Mouse (Mus musculus): ENCODE results near the gene Acadsb.
"Not testable (repeated sequence)": the region's sequence is repeated elsewhere in the genome, so short reads cannot be mapped to it uniquely, and the experiment has no call there.

The Acadsb gene

GRCm38 (mm10) chr7:131410416-131411058 lies at the start of gene Acadsb, which contains the start of gene Ikzf5:
Gene Acadsb (plus strand): TSS chr7:131410601.
Gene Ikzf5 (minus strand): TSS chr7:131410521.
- DNase-seq (ENCODE audit: low spot score in 2 of 2), result peak; percentile 97 to 98

- no peak for DNase-seq (ENCODE audit: low spot score in 2 of 2)
These were observed 48.2 kb upstream of the Acadsb start for GRCm38 (mm10) chr7:131362269-131362614.

- peak; percentile 92 to 93 for DNase-seq (ENCODE audit: low spot score in 2 of 2)
These were observed 47.6 kb upstream of the Acadsb start, which contains the start of gene 2310057M21Rik for GRCm38 (mm10) chr7:131362615-131363300. Gene 2310057M21Rik (minus strand): TSS chr7:131362759.

GRCm38 (mm10) chr7:131364131-131364530 lies 46.3 kb upstream of the Acadsb start:
- no peak for DNase-seq (ENCODE audit: low spot score in 2 of 2)

- peak; percentile 75 to 86 for DNase-seq (ENCODE audit: low spot score in 2 of 2)
These were observed 39.5 kb upstream of the Acadsb start, which contains the start of gene Pstk for GRCm38 (mm10) chr7:131370648-131371469. Gene Pstk (plus strand): TSS chr7:131371141.

- no peak for DNase-seq (ENCODE audit: low spot score in 2 of 2)
These were observed 38.9 kb upstream of the Acadsb start for GRCm38 (mm10) chr7:131371470-131371860.

GRCm38 (mm10) chr7:131371880-131372651 lies 38.3 kb upstream of the Acadsb start:
- DNase-seq (ENCODE audit: low spot score in 2 of 2), result no peak

GRCm38 (mm10) chr7:131391761-131392160 lies 18.6 kb upstream of the Acadsb start:
- not testable (repeated sequence) for DNase-seq (ENCODE audit: low spot score in 2 of 2)

GRCm38 (mm10) chr7:131409321-131409987 lies 947 bp upstream of the Acadsb start:
- no peak for DNase-seq (ENCODE audit: low spot score in 2 of 2)

GRCm38 (mm10) chr7:131409988-131410385 lies 414 bp upstream of the Acadsb start:
- no peak for DNase-seq (ENCODE audit: low spot score in 2 of 2)

- no peak for DNase-seq (ENCODE audit: low spot score in 2 of 2)
These were observed 980 bp downstream of the Acadsb start for GRCm38 (mm10) chr7:131411221-131411940.

GRCm38 (mm10) chr7:131411941-131412270 lies 1.5 kb downstream of the Acadsb start:
- no peak for DNase-seq (ENCODE audit: low spot score in 2 of 2)

GRCm38 (mm10) chr7:131416742-131417141 lies 6.3 kb downstream of the Acadsb start:
- DNase-seq (ENCODE audit: low spot score in 2 of 2), result not testable (repeated sequence)

- no peak for DNase-seq (ENCODE audit: low spot score in 2 of 2)
These were observed 7.2 kb downstream of the Acadsb start for GRCm38 (mm10) chr7:131417605-131418004.

GRCm38 (mm10) chr7:131424912-131425311 lies 14.5 kb downstream of the Acadsb start:
- DNase-seq (ENCODE audit: low spot score in 2 of 2), result no peak

GRCm38 (mm10) chr7:131427331-131427730 lies 16.9 kb downstream of the Acadsb start:
- no peak for DNase-seq (ENCODE audit: low spot score in 2 of 2)

- DNase-seq (ENCODE audit: low spot score in 2 of 2), result peak in 1 of 2 experiments; percentile 57
These were observed 21.8 kb downstream of the Acadsb start for GRCm38 (mm10) chr7:131432244-131432643.

- no peak for DNase-seq (ENCODE audit: low spot score in 2 of 2)
These were observed 23.9 kb downstream of the Acadsb start for GRCm38 (mm10) chr7:131434276-131434675.

- DNase-seq (ENCODE audit: low spot score in 2 of 2), result no peak
These were observed 26.6 kb downstream of the Acadsb start for GRCm38 (mm10) chr7:131437051-131437450.

- DNase-seq (ENCODE audit: low spot score in 2 of 2), result no peak
These were observed 46.3 kb downstream of the Acadsb start for GRCm38 (mm10) chr7:131456714-131457113.
